Mouse (Mus musculus) Patski (cell line): ENCODE measurements at regions not wholly inside any gene's neighbourhood (a gene's known extent, or its start where the extent isn't known, plus 50 kb on each side); places are given as distances from the start of the nearest gene placed in this dataset.
"Not testable (repeated sequence)": the region's sequence is repeated elsewhere in the genome, so short reads cannot be mapped to it uniquely, and the experiment has no call there.

Experiments used
- ATAC-seq: fragments of 100-300 bp; one replicate; pipeline ENCODE4 v1.8.0; 2021
- CTCF ChIA-PET: fragments of 350-600 bp; sonication (Branson Sonifier 250); formaldehyde crosslinking; loops from one replicate; lab custom pipeline; 2022; ENCODE audit warnings: inconsistent platforms; lab: Charles Lee
- POLR2A ChIA-PET: fragments of 350-600 bp; sonication (Branson Sonifier 250); formaldehyde crosslinking; loops from one replicate; lab custom pipeline; 2022; ENCODE audit warnings: antibody characterized with exemption, inconsistent platforms; lab: Charles Lee
- DNase-seq: peaks from one replicate; pipeline ENCODE4 v3.0.0-alpha.2; 2011; ENCODE audit warnings: low read depth, low spot score
- H3K27me3 ChIP-seq: fragments of 371-371 bp; one replicate; pipeline ENCODE4 v1.5.1; 2021
- in situ Hi-C: fragments of 300-500 bp; cut with MboI; formaldehyde crosslinking; loops from 3 replicates; pipeline ENCODE4 v1.11.1; 2018; ENCODE audit warnings: low pct_unique_long_range_greater_than_20kb, mixed read lengths

DNA sequence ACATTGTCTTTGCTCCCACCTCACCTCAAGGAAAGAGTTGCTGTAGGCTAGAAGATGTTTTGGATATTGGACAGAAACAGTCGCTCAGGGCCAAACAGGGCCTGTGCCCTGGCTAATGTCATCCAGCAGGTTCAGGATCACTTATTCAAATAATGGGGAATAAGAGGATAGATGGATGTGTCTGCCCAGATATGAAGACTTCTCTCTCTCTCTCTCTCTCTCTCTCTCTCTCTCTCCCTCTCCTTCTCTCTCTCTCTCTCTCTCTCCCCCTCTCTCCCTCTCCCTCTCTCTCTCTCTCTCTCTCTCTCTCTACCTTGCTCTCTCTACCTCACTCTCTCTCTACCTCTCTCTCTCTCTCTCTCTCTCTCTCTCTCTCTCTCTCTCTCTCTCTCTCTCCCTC, 483.9 kb downstream of the 5730507C01Rik start:
- DNase-seq, in situ Hi-C loops, POLR2A ChIA-PET: not testable (repeated sequence)

DNA sequence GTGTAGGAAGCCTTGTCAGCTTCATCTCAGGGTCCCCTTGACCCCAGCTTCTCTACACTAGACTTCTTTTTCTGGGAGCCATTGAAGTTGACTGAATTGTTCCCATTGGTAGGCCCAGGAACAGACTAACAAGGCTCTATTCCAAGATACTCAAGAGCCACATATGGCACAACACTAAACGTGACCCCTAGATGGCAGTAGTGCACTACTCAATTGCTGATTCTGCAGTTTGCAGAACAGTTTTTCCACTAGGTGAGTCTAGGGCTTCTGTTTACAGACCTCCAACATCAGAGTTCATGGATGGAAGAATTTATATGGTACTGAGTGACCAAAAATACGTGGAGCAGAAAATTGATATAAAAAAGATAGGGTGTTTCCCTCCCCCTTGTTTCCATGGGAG, 486.3 kb downstream of the 5730507C01Rik start:
- ATAC-seq, H3K27me3 ChIP-seq, POLR2A ChIA-PET, in situ Hi-C loops, CTCF ChIA-PET, DNase-seq: not testable (repeated sequence)

More for the DNA sequence above, 483.9 kb downstream of the 5730507C01Rik start:
- peak; percentile 100 for ATAC-seq
- CTCF ChIA-PET, H3K27me3 ChIP-seq: not testable (repeated sequence)
